Mouse (Mus musculus): ENCODE results near the gene Ercc1. TPM values are rescaled to one million over a fixed set of nuclear protein-coding genes. Genes with fewer than 3 reads are reported as not detected.

Ercc1 gene
- total RNA-seq, 2 experiments from 2014 or later = 51.7 to 51.9 TPM

- DNase-seq (ENCODE audit: low spot score in 2 of 2) = no peak
- Histone ChIP-seq H3K27ac (0 out of 2 replicates have a peak overlapping the region, but pooled peaks have one; percentile 96), H3K4me3 (no peak overlapping the region)
- no peak for TF ChIP-seq CTCF (conservative IDR thresholded peaks at IDR 0.05)
Observed at GRCm38 (mm10) chr7:19327782-19328181, 16.8 kb upstream of the Ercc1 start.

DNA sequence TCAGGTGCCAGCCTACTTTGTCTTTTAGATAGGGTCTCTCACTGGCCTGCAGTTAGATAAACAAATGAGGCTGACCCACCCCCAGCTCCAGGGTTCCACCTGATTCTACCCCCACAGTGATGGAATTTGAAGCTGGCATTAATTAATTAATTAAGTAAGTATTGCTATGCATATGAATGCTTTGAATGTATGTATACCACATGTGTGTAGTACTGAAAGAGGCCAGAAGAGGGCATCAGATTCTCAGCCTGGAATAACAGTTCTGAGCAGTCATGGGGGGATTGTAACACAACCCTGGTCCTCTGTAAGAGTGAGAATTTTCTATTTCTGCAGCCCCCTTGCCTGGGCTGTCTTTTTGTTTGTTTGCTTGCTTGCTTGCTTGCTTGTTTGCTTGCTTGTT is 16.2 kb upstream of the Ercc1 start:
- no peak for DNase-seq (ENCODE audit: low spot score in 2 of 2)
- Histone ChIP-seq H3K4me3 (no peak overlapping the region), H3K27ac (no peak overlapping the region)
- TF ChIP-seq CTCF (conservative IDR thresholded peaks at IDR 0.05) = peak; percentile 67

GRCm38 (mm10) chr7:19331910-19332309 is 12.7 kb upstream of the Ercc1 start:
- no peak for DNase-seq (ENCODE audit: low spot score in 2 of 2)
- Histone ChIP-seq H3K4me3 (no peak overlapping the region), H3K27ac (no peak overlapping the region)
- TF ChIP-seq CTCF (conservative IDR thresholded peaks at IDR 0.05) = no peak

GRCm38 (mm10) chr7:19332709-19333352 is 11.7 kb upstream of the Ercc1 start:
- no peak for TF ChIP-seq CTCF (conservative IDR thresholded peaks at IDR 0.05)
- peak; percentile 85 to 86 for DNase-seq (ENCODE audit: low spot score in 2 of 2)
- H3K27ac ChIP-seq = peak overlapping the region; percentile 95
- H3K4me3 ChIP-seq = peak overlapping the region; percentile 78

DNA sequence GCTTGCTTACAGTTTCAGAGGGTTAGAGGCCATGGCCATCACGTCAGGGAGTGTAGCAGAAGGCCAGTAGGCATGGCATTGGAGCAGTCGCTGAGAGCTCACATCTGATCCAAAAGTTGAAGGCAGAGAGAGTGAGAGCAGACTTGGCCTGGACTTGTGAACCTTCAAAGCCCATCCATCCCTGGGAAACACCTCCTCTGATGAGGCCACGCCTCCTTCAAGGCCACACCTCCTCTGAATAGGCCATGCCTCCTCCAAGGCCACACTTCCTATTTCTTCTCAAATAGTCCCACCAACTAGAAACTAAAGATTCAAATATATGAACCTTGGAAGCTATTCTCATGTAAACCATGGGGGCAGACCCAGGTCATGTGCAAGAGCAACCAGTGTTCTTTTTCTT is 9.0 kb upstream of the Ercc1 start:
- DNase-seq (ENCODE audit: low spot score in 2 of 2) = no peak
- peak overlapping the region; percentile 47; the same call in 1 of the 2 replicates for H3K27ac ChIP-seq
- no peak for TF ChIP-seq CTCF (conservative IDR thresholded peaks at IDR 0.05)
- H3K4me3 ChIP-seq = no peak overlapping the region

GRCm38 (mm10) chr7:19337122-19337521 is 7.5 kb upstream of the Ercc1 start:
- peak in 1 of 2 experiments; percentile 46 for DNase-seq (ENCODE audit: low spot score in 2 of 2)
- H3K27ac ChIP-seq = peak overlapping the region; percentile 90
- no peak for TF ChIP-seq CTCF (conservative IDR thresholded peaks at IDR 0.05)

DNA sequence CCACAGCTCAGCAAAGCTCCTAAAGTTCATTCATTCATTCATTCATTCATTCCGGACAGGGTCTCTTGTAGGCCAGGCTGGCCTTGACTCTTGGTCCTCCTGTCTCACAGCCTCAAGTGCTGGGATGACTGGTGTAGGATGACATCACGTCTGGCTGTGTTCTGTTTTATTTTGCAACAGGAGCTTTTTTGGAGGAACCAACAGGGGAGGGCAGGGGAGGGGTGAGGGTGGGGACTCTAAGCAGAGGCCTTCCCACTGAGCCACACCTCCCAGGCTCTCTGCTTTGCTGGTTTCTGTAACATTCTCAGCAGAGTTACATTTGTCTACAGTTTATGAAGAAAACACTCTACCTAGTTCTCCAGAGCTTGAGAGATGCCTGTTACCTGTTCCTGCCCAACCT is 6.5 kb upstream of the Ercc1 start:
- Histone ChIP-seq H3K27ac (peak overlapping the region; percentile 90), H3K4me3 (no peak overlapping the region)
- no peak for DNase-seq (ENCODE audit: low spot score in 2 of 2)
- TF ChIP-seq CTCF (conservative IDR thresholded peaks at IDR 0.05) = no peak

More at GRCm38 (mm10) chr7:19337122-19337521, 7.5 kb upstream of the Ercc1 start:
- H3K4me3 ChIP-seq = peak overlapping the region; percentile 17; the same call in 1 of the 2 replicates

DNA sequence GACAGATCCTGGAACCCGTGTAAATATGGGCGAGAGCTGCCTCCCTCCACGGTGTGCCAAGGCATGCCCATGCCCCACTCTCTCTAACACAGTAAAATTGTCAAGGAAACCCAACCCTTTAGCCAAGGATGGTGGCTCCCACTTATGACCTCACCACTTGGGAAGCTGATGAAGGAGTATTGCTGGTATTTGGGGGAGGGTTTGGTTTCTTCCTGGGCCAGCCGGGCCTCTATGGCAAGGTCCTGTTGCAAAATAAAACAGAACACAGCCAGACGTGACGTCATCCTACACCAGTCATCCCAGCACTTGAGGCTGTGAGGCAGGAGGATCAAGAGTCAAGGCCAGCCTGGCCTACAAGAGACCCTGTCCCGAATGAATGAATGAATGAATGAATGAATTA is 6.0 kb upstream of the Ercc1 start:
- peak overlapping the region; percentile 90 for H3K27ac ChIP-seq
- TF ChIP-seq CTCF (conservative IDR thresholded peaks at IDR 0.05) = no peak
- H3K4me3 ChIP-seq = no peak overlapping the region
- DNase-seq (ENCODE audit: low spot score in 2 of 2) = no peak

GRCm38 (mm10) chr7:19341250-19341649 is 3.3 kb upstream of the Ercc1 start:
- Histone ChIP-seq H3K4me3 (no peak overlapping the region; the same call in 1 of the 2 replicates), H3K27ac (peak overlapping the region; percentile 87; the same call in 1 of the 2 replicates)
- no peak for DNase-seq (ENCODE audit: low spot score in 2 of 2)
- no peak for TF ChIP-seq CTCF (conservative IDR thresholded peaks at IDR 0.05)

DNA sequence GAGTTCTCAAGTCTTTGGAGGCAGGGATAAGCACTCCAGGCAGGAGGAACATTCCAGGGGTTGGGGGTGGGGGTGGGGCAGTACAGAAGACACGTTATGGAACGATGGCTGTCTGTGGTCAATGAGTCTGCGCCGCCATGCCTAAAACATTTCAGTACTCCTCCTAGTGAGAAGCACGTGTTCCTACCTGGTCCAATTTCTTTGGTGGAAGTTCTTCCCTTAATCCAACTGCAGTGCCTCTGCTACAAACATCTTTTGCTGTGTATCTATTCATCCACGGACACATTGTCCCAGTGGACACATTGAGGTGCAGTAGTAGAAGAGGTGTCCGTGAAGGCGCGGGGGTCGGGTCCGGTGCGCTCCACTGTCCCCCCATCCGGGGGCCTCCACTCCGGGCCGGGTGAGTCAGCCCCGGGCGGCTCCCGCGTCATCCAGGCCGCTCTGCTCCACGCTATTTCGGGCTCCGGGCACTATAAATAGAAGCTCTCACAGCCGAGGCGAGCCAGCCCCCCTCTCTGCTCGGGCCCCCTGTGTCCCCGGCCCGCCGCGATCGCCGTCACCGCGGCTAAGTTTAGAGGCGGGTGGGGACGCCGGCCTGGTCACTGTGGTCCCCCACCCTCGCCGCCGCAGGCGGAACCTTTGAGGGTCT is 2.7 kb upstream of the Ercc1 start:
- peak overlapping the region; percentile 61 for H3K4me3 ChIP-seq
- no peak for TF ChIP-seq CTCF (conservative IDR thresholded peaks at IDR 0.05)
- DNase-seq (ENCODE audit: low spot score in 2 of 2) = no peak
- peak overlapping the region; percentile 87 for H3K27ac ChIP-seq

DNA sequence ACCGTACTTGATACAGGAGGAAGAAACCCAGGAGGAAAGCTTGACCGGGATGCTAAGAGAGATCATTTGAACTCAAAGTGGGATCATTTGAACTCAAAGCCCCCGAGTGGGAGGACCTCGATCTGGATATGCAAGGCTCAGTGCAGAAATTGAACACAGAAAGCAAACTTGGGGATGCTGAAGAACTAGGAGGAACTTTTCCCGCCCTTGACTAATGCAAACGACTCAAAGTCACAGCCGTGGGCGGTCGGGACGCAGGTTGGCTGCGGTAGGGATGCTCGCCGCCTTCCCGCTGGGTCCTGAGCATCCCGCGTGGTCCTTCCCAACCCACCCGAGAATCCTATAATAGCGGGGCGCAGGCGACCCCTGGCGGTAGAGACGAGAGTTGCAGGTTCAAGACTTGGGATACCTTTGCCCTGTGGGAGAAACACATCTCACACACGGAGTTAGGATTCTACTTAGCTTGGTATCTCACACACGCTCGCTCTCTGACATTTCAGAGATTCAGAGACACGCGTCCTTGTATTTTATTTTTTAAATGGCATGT is 2.0 kb upstream of the Ercc1 start:
- peak; percentile 91 to 94 for DNase-seq (ENCODE audit: low spot score in 2 of 2)
- peak; percentile 99 for TF ChIP-seq CTCF (conservative IDR thresholded peaks at IDR 0.05)
- Histone ChIP-seq H3K4me3 (peak overlapping the region; percentile 61), H3K27ac (peak overlapping the region; percentile 87)

- Histone ChIP-seq H3K4me3 (no peak overlapping the region; the same call in 1 of the 2 replicates), H3K27ac (peak overlapping the region; percentile 46; the same call in 1 of the 2 replicates)
- peak; percentile 94 for TF ChIP-seq CTCF (conservative IDR thresholded peaks at IDR 0.05)
- DNase-seq (ENCODE audit: low spot score in 2 of 2) = peak in 1 of 2 experiments; percentile 77
Observed at GRCm38 (mm10) chr7:19343210-19343808, 1.3 kb upstream of the Ercc1 start.

DNA sequence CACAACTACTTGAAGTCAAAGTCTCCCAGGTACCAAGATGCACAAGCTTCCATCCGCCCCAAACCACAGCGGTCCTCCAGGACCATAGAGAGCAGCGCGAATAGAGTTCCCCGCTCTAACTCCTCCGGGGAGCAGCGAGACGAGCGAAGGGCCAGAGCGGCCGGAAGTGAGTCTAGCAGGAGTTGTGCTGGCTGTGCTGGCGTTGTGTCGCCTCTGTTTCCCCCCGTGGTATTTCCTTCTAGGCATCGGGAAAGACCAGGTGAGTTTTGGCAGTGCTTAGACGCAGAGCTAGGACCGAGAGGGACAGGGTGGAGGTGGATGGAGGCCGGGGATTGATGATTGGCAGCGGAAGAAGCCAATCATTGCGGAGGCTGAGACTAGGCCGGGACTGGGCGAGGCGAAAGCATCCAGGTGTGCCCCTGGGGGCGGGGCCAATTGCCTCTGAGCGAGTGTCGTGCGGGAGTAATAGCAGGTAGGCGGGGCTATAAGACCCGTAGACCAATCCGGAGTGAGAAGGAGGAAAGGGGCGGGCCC is 427 bp downstream of the Ercc1 start:
- H3K4me3 ChIP-seq = peak overlapping the region; percentile 70
- DNase-seq (ENCODE audit: low spot score in 2 of 2) = peak; percentile 92 to 96
- TF ChIP-seq CTCF (conservative IDR thresholded peaks at IDR 0.05) = 0 out of 2 replicates have a peak, but pooled peaks have one; percentile 3
- H3K27ac ChIP-seq = peak overlapping the region; percentile 98
